Mouse (Mus musculus) retina, adult 2 months (tissue): ENCODE results near the gene Olfr1323.

ENCODE experiments used
- DNase-seq: peaks from one replicate; pipeline ENCODE4 v3.0.0-alpha.2; 2012; ENCODE audit warnings: low read depth, low spot score

Olfr1323 gene

GRCm38 (mm10) chrX:50019259-50019658, at the start of gene Olfr1323:
Olfr1323 (minus strand) TSS chrX:50019359.
- no peak for DNase-seq

GRCm38 (mm10) chrX:50012242-50012641, 6.9 kb downstream of the Olfr1323 start:
- no peak for DNase-seq
